Mouse (Mus musculus) lung, adult 2 months (tissue): ENCODE measurements around the gene Ncam1.

Experiments
- CTCF ChIP-seq: fragments of 200-500 bp; IDR thresholded peaks from 2 replicates; pipeline ENCODE4 v1.5.1; 2011; ENCODE audit warnings: mild to moderate bottlenecking, low read length, control low read depth; ENCODE audit not compliant: insufficient read depth
- POLR2A ChIP-seq: fragments of 200-500 bp; IDR thresholded peaks from 2 replicates; pipeline ENCODE4 v1.6.1; 2011; ENCODE audit warnings: low read depth, mild to moderate bottlenecking, control low read depth, low read length, borderline replicate concordance; ENCODE audit errors: extremely low read depth

DNA sequence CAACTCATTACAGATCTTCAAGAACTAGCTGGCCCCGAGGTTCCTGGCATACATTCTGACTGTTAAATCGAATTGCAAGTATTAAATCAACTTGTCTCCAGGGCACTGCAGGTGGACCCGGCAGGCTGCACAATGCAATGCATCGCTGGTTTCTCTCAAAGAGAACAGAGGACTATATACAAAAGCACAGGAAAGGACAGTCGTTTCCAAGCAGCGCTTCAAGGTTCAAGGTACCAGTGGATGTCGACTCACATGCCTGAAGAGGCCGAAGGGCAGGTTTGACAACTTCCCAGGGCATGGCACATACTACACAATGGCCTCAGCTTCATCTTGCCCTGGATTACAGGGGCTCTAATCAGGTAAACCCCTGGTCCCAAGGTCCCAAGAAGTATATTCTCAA, 158.6 kb downstream of the Ncam1 start:
- no peak for TF ChIP-seq CTCF
- no peak for TF ChIP-seq POLR2A
